ENCODE assay signal across 23 mouse cellular contexts in the genomic region with DNA sequence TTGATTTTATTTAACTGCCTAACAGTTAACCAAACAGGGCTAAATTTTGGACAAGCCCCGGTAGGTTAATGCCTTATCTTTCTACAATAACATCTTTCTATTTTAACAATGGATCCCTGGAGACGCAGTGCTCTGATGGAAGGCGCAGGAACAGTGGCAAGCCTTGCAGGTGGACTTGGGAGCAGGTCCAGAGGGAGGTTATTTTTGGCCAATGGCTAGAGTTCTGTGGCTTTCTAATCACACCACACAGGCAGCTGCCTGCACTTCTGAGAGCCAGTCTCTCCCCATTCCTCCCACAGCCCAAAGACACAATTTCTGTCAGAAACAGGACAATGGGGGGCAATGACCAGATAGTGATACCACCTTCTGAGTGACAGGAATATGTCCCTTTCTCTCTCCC. TPM values are rescaled to one million over a fixed set of nuclear protein-coding genes. Genes with fewer than 3 reads are reported as not detected.
A peak's percentile ranks its signal among the peaks of the same experiment; 100 is the strongest.
DNase-seq lines count a peak whose midpoint lies in the region; ATAC-seq and TF ChIP-seq lines count a peak whose summit lies in the region.
"Had no signal": no experiment of that assay in that cellular context is flagged by ENCODE, and none has a peak within 500 bp of the region (broad histone marks: within the 10 kb centered on the region; RNA-seq: fewer than 3 reads in every experiment).

No protein-coding gene starts in this region.

- ATAC-seq in heart, embryonic 13.5 days (ENCODE audit: extremely low read depth, insufficient number of reproducible peaks, low FRiP score, low TSS enrichment) = no peak
- ATAC-seq in heart, postnatal 0 days (ENCODE audit: insufficient read depth, low read depth) = peak; percentile 75
- ATAC-seq in intestine, embryonic 15.5 days = no peak
- ATAC-seq in stomach, postnatal 0 days (ENCODE audit: low FRiP score, low TSS enrichment) = no peak
- ATAC-seq: forebrain, embryonic 15.5 days; intestine, postnatal 0 days; Patski had no signal

- no peaks in the 10 kb centered on the region for H3K36me3 ChIP-seq in heart, embryonic 13.5 days
- no peaks in the 10 kb centered on the region for H3K36me3 ChIP-seq in heart, postnatal 0 days (replicated peaks; ENCODE audit: control insufficient read depth, insufficient read depth, low read length)
- no peaks in the 10 kb centered on the region for H3K36me3 ChIP-seq in intestine, embryonic 15.5 days
- H3K36me3 ChIP-seq in stomach, postnatal 0 days (ENCODE audit: control insufficient read depth, insufficient read depth, low read length) = no peaks in the 10 kb centered on the region
- H3K36me3 ChIP-seq: embryonic facial prominence, embryonic 15.5 days; forebrain, embryonic 10.5 days; forebrain, embryonic 15.5 days; hindbrain, embryonic 10.5 days had no signal

- H3K27ac ChIP-seq in heart, embryonic 13.5 days (replicated peaks) = no peak overlapping the region
- H3K27ac ChIP-seq in heart, postnatal 0 days (ENCODE audit: low read depth) = peak overlapping the region; percentile 56
- no peak overlapping the region for H3K27ac ChIP-seq in intestine, embryonic 15.5 days
- no peak overlapping the region for H3K27ac ChIP-seq in stomach, postnatal 0 days (replicated peaks)
- H3K27ac ChIP-seq: embryonic facial prominence, embryonic 15.5 days; forebrain, embryonic 10.5 days; forebrain, embryonic 15.5 days; hindbrain, embryonic 10.5 days; hindbrain, embryonic 14.5 days; kidney, postnatal 0 days had no signal

- TF ChIP-seq EP300 in heart, postnatal 0 days (IDR thresholded peaks at IDR 0.05; ENCODE audit: low read depth) = no peak
- no peak for TF ChIP-seq EP300 in stomach, postnatal 0 days (optimal IDR thresholded peaks at IDR 0.05)

- peak; percentile 41 to 49 for DNase-seq in heart, adult 18-20 months
- no peak for DNase-seq in heart, postnatal 25 days (ENCODE audit: low spot score)
- DNase-seq in heart, postnatal 0 days (ENCODE audit: low spot score) = peak; percentile 43
- peak; percentile 34 for DNase-seq in heart, postnatal 4 days
- DNase-seq in stomach, postnatal 0 days (ENCODE audit: low spot score) = no peak
- no peak for DNase-seq in embryo, embryonic 11 days
- DNase-seq: adrenal gland, adult 2 months; adrenal gland, postnatal 25 days; cerebellum, adult 18-20 months; cerebellum, postnatal 10 days; gastrocnemius, postnatal 10 days; kidney, adult 8-10 months had no signal

- no peaks in the 10 kb centered on the region for H3K27me3 ChIP-seq in heart, embryonic 13.5 days (replicated peaks)
- H3K27me3 ChIP-seq in heart, postnatal 0 days (ENCODE audit: control insufficient read depth, insufficient read depth, low read length) = no peaks in the 10 kb centered on the region
- no peaks in the 10 kb centered on the region for H3K27me3 ChIP-seq in intestine, embryonic 15.5 days (replicated peaks)
- H3K27me3 ChIP-seq in stomach, postnatal 0 days (ENCODE audit: control insufficient read depth, insufficient read depth, low read length) = no peaks in the 10 kb centered on the region
- H3K27me3 ChIP-seq: embryonic facial prominence, embryonic 15.5 days; forebrain, embryonic 15.5 days had no signal

- peak overlapping the region; percentile 2; the same call in 1 of the 2 replicates for H3K4me2 ChIP-seq in heart, embryonic 13.5 days
- H3K4me2 ChIP-seq in heart, postnatal 0 days (ENCODE audit: low read depth, low read length) = 0 out of 2 replicates have a peak overlapping the region, but pooled peaks have one; percentile 1
- H3K4me2 ChIP-seq in intestine, embryonic 15.5 days (replicated peaks) = no peak overlapping the region
- H3K4me2 ChIP-seq in stomach, postnatal 0 days (replicated peaks; ENCODE audit: low read depth) = no peak overlapping the region
- H3K4me2 ChIP-seq: embryonic facial prominence, embryonic 15.5 days; forebrain, embryonic 15.5 days; hindbrain, embryonic 14.5 days had no signal

- 30% methylated on average over 3 of the region's 3 CpGs for WGBS in heart, embryonic 13.5 days
- WGBS in heart, postnatal 0 days = 16% methylated on average over 3 of the region's 3 CpGs
- 85% methylated on average over 3 of the region's 3 CpGs for WGBS in intestine, embryonic 15.5 days
- 73% methylated on average over 3 of the region's 3 CpGs for WGBS in stomach, postnatal 0 days

- H3K9ac ChIP-seq in heart, embryonic 13.5 days = no peak overlapping the region
- H3K9ac ChIP-seq in heart, postnatal 0 days (replicated peaks; ENCODE audit: low read depth, low read length) = no peak overlapping the region
- no peak overlapping the region for H3K9ac ChIP-seq in intestine, embryonic 15.5 days
- no peak overlapping the region for H3K9ac ChIP-seq in stomach, postnatal 0 days (ENCODE audit: low read length)
- H3K9ac ChIP-seq: embryonic facial prominence, embryonic 15.5 days; forebrain, embryonic 15.5 days; hindbrain, embryonic 14.5 days had no signal

- no peak overlapping the region for H3K4me3 ChIP-seq in heart, embryonic 13.5 days
- no peak overlapping the region for H3K4me3 ChIP-seq in heart, postnatal 0 days (ENCODE audit: low read depth, low read length)
- H3K4me3 ChIP-seq in intestine, embryonic 15.5 days (replicated peaks) = no peak overlapping the region
- no peak overlapping the region for H3K4me3 ChIP-seq in stomach, postnatal 0 days (ENCODE audit: low read depth, low read length)
- H3K4me3 ChIP-seq: embryonic facial prominence, embryonic 15.5 days; erythroblast, embryonic 14.5 days; forebrain, embryonic 10.5 days; forebrain, embryonic 15.5 days; hindbrain, embryonic 10.5 days had no signal

- no peaks in the 10 kb centered on the region for H3K9me3 ChIP-seq in heart, embryonic 13.5 days
- H3K9me3 ChIP-seq in heart, postnatal 0 days (replicated peaks; ENCODE audit: control insufficient read depth, low read length) = no peaks in the 10 kb centered on the region
- H3K9me3 ChIP-seq in intestine, embryonic 15.5 days = no peaks in the 10 kb centered on the region
- no peaks in the 10 kb centered on the region for H3K9me3 ChIP-seq in stomach, postnatal 0 days (ENCODE audit: control insufficient read depth, low read length)
- H3K9me3 ChIP-seq: embryonic facial prominence, embryonic 15.5 days; forebrain, embryonic 15.5 days; hindbrain, embryonic 10.5 days had no signal

- no peak for TF ChIP-seq CTCF in heart, postnatal 0 days (IDR thresholded peaks at IDR 0.05; ENCODE audit: low read depth)
- no peak for TF ChIP-seq CTCF in stomach, postnatal 0 days (IDR thresholded peaks at IDR 0.05; ENCODE audit: low read depth)

- peaks cover 17% of the 10 kb centered on the region for H3K4me1 ChIP-seq in heart, embryonic 13.5 days
- peaks cover 4% of the 10 kb centered on the region; the same call in 1 of the 2 replicates for H3K4me1 ChIP-seq in heart, postnatal 0 days (ENCODE audit: control insufficient read depth, insufficient read depth)
- H3K4me1 ChIP-seq in intestine, embryonic 15.5 days (replicated peaks) = no peaks in the 10 kb centered on the region
- H3K4me1 ChIP-seq in stomach, postnatal 0 days (replicated peaks; ENCODE audit: control insufficient read depth, insufficient read depth) = no peaks in the 10 kb centered on the region
- H3K4me1 ChIP-seq: embryonic facial prominence, embryonic 15.5 days; forebrain, embryonic 10.5 days; hindbrain, embryonic 10.5 days had no signal

- intact Hi-C loops in heart, postnatal 25 days (cut with DNase I) = no loop called here

RNA-seq across cellular contexts. Expression of gene Mgat5, which starts 31.4 kb away (rescaled TPM):
- total RNA-seq in heart, adult 18-20 months (2021) = 10 to 100 TPM; 13.2 to 15.2 TPM
- 10 to 100 TPM; 14.1 to 14.8 TPM for total RNA-seq in heart, postnatal 25 days (2021)
- 3.3 and 3.4 TPM in 2 replicates for polyA plus RNA-seq in heart, embryonic 13.5 days (2015; fragmentation: Nextera tagmentation; extraction: Ambion mirVana)
- total RNA-seq in heart, postnatal 0 days (2014; rRNA removed; ENCODE audit: low replicate concordance) = 11.2 and 14.6 TPM in 2 replicates
- 2.1 and 2.4 TPM in 2 replicates for polyA plus RNA-seq in heart, postnatal 0 days (2015; fragmentation: Nextera tagmentation; extraction: Ambion mirVana)
- total RNA-seq in heart, postnatal 4 days (2021) = 10 to 100 TPM; 18.3 to 21.4 TPM
- 5.9 and 6.3 TPM in 2 replicates for polyA plus RNA-seq in intestine, embryonic 15.5 days (2015; fragmentation: Nextera tagmentation; extraction: Ambion mirVana)
- polyA plus RNA-seq in stomach, postnatal 0 days (2015; fragmentation: Nextera tagmentation; extraction: Ambion mirVana) = 2.0 and 2.2 TPM in 2 replicates

Comparison
In these comparisons a context has a peak if more than half of its experiments do, and no peak if none do; other contexts are left out.
1. DNase-seq: peak in heart, adult 18-20 months (2 of 2), heart, postnatal 0 days (single experiment) and heart, postnatal 4 days (single experiment); none in heart, postnatal 25 days (single experiment), stomach, postnatal 0 days (single experiment) and embryo, embryonic 11 days (single experiment).
2. H3K4me2 ChIP-seq: peak in heart, embryonic 13.5 days (single experiment) and heart, postnatal 0 days (single experiment); none in intestine, embryonic 15.5 days (single experiment) and stomach, postnatal 0 days (single experiment).